Mouse (Mus musculus) Patski (cell line): ENCODE data around the gene Gpr176. TPM values are rescaled to one million over a fixed set of nuclear protein-coding genes. Genes with fewer than 3 reads are reported as not detected.
A peak's percentile ranks its signal among the peaks of the same experiment; 100 is the strongest.

Source experiments
- ATAC-seq: fragments of 100-300 bp; one replicate; pipeline ENCODE4 v1.8.0; 2021
- CTCF ChIA-PET: fragments of 350-600 bp; sonication (Branson Sonifier 250); formaldehyde crosslinking; loops from one replicate; lab custom pipeline; 2022; ENCODE audit warnings: inconsistent platforms; lab: Charles Lee
- POLR2A ChIA-PET: fragments of 350-600 bp; sonication (Branson Sonifier 250); formaldehyde crosslinking; loops from one replicate; lab custom pipeline; 2022; ENCODE audit warnings: antibody characterized with exemption, inconsistent platforms; lab: Charles Lee
- DNase-seq: peaks from one replicate; pipeline ENCODE4 v3.0.0-alpha.2; 2011; ENCODE audit warnings: low read depth, low spot score
- H3K27me3 ChIP-seq: fragments of 371-371 bp; one replicate; pipeline ENCODE4 v1.5.1; 2021
- CTCF ChIP-seq: fragments of 100-300 bp; IDR thresholded peaks from one replicate; pipeline ENCODE4 v1.5.1; 2021
- in situ Hi-C: fragments of 300-500 bp; cut with MboI; formaldehyde crosslinking; loops from 3 replicates; pipeline ENCODE4 v1.11.1; 2018; ENCODE audit warnings: low pct_unique_long_range_greater_than_20kb, mixed read lengths
- polyA plus RNA-seq: library from polyadenylated mRNA; unstranded; gene quantifications from one replicate; pipeline ENCODE4 v1.2.3, GENCODE M21; 2021

Gene Gpr176
- polyA plus RNA-seq, 1 experiment from 2014 or later = 0.03 TPM

DNA sequence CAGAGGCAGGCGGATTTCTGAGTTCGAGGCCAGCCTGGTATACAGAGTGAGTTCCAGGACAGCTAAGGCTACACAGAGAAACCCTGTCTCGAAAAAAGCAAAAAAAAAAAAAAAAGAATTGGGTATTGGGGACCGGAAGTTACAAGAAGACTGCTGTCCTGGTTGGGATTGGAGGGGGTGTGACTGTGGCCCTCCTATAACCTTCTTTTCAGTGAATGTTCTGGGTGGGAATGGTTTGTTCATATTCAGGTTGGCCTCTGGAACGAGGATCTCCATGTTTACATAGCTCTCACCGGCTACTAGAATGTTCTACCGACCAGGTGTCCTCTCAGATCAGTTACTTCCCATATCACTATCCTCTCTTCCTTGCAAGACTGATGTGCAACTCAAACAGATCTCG lies 116.1 kb downstream of the Gpr176 start:
- ChIA-PET POLR2A (no interaction called here), CTCF (no interaction called here)
- ATAC-seq (no peak), DNase-seq (no peak)
- no peak for TF ChIP-seq CTCF
- H3K27me3 ChIP-seq = peaks cover 1% of the 10 kb centered on the region
- in situ Hi-C loops = loop anchor here (5.0 kb wide), 1 partner anchor 85 kb away; no protein-coding TSS in a partner anchor

- TF ChIP-seq CTCF = no peak
Measured at GRCm38 (mm10) chr2:118256621-118257053, 116.6 kb downstream of the Gpr176 start, which contains the start of gene Fsip1. Gene Fsip1 (minus strand): TSS chr2:118256966.

GRCm38 (mm10) chr2:118254516-118254915 lies 118.7 kb downstream of the Gpr176 start:
- CTCF ChIA-PET = no interaction called here
- TF ChIP-seq CTCF = no peak
- in situ Hi-C loops = no loop called here
- ATAC-seq = no peak
- H3K27me3 ChIP-seq = no peaks in the 10 kb centered on the region
- POLR2A ChIA-PET = interaction anchor here (0.6 kb wide), 1 partner anchor 238 kb away, joined by 7 read pairs; no protein-coding TSS in a partner anchor
- no peak for DNase-seq

More at GRCm38 (mm10) chr2:118256621-118257053, 116.6 kb downstream of the Gpr176 start, which contains the start of gene Fsip1:
- no peaks in the 10 kb centered on the region for H3K27me3 ChIP-seq
- ATAC-seq = peak; percentile 80
- in situ Hi-C loops = loop anchor here (5.0 kb wide), 1 partner anchor 86 kb away; no protein-coding TSS in a partner anchor
- POLR2A ChIA-PET = no interaction called here
- DNase-seq = no peak
- CTCF ChIA-PET = no interaction called here

- ChIA-PET POLR2A (no interaction called here), CTCF (no interaction called here)
- no peak for TF ChIP-seq CTCF
- H3K27me3 ChIP-seq = no peaks in the 10 kb centered on the region
- DNase-seq = no peak
- ATAC-seq = no peak
- in situ Hi-C loops = loop anchor here (5.0 to 25.0 kb wide), 3 partner anchors 137 to 987 kb away; partner anchors contain the start of gene Thbs1
Measured at GRCm38 (mm10) chr2:118248966-118249365, 124.3 kb downstream of the Gpr176 start.

GRCm38 (mm10) chr2:118248016-118248415 lies 125.2 kb downstream of the Gpr176 start:
- in situ Hi-C loops = loop anchor here (5.0 to 25.0 kb wide), 3 partner anchors 136 to 986 kb away; partner anchors contain the start of gene Thbs1
- no peak for TF ChIP-seq CTCF
- no peaks in the 10 kb centered on the region for H3K27me3 ChIP-seq
- POLR2A ChIA-PET = no interaction called here
- DNase-seq (no peak), ATAC-seq (no peak)
- CTCF ChIA-PET = no interaction called here

DNA sequence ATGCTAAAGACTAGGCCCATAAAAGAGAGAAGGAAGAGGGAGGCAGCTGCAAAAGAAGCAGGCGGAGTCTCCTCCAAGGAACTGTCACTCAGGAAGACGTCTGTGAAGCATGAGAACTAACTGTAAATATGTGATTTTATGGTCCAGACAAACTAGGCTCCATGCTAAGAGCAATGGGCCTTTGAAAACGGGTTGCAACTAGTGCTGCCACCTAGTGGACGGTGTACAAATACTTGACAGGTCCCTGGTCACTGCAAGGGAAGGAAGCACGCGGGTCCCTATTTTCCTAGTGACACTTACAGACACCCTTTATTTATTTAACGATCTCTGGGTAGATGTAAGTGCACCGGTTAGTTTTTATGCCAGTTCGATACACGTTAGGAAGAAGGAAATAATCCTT lies 127.3 kb downstream of the Gpr176 start:
- no peak for DNase-seq
- CTCF ChIA-PET = interaction anchor here (1.0 to 4.8 kb wide), 4 partner anchors 24 to 131 kb away, joined by 3 to 28 read pairs (median 4); no protein-coding TSS in a partner anchor
- ATAC-seq = no peak
- POLR2A ChIA-PET = no interaction called here
- in situ Hi-C loops = loop anchor here (5.0 to 25.0 kb wide), 3 partner anchors 134 to 984 kb away; partner anchors contain the start of gene Thbs1
- peak; percentile 85 for TF ChIP-seq CTCF
- H3K27me3 ChIP-seq = no peaks in the 10 kb centered on the region

GRCm38 (mm10) chr2:118236196-118236595 lies 137.0 kb downstream of the Gpr176 start:
- ATAC-seq (no peak), DNase-seq (no peak)
- CTCF ChIA-PET = interaction anchor here (1.9 to 5.8 kb wide), 3 partner anchors 34 to 39 kb away, joined by 4 to 32 read pairs (median 4); no protein-coding TSS in a partner anchor
- in situ Hi-C loops = loop anchor here (25.0 kb wide), 1 partner anchor 974 kb away; no protein-coding TSS in a partner anchor
- TF ChIP-seq CTCF = no peak
- no peaks in the 10 kb centered on the region for H3K27me3 ChIP-seq
- POLR2A ChIA-PET = interaction anchor here (1.2 to 1.6 kb wide), 2 partner anchors 117 to 122 kb away, joined by 3 read pairs; no protein-coding TSS in a partner anchor

- DNase-seq = no peak
- no peaks in the 10 kb centered on the region for H3K27me3 ChIP-seq
- in situ Hi-C loops = loop anchor here (25.0 kb wide), 1 partner anchor 973 kb away; no protein-coding TSS in a partner anchor
- ChIA-PET CTCF (interaction anchor here (2.3 to 5.8 kb wide), 2 partner anchors 33 to 36 kb away, joined by 4 to 32 read pairs; no protein-coding TSS in a partner anchor), POLR2A (interaction anchor here (1.2 to 1.6 kb wide), 2 partner anchors 116 to 122 kb away, joined by 3 read pairs; no protein-coding TSS in a partner anchor)
- no peak for TF ChIP-seq CTCF
- ATAC-seq = no peak
Measured at GRCm38 (mm10) chr2:118235614-118236013, 137.6 kb downstream of the Gpr176 start.

GRCm38 (mm10) chr2:118230544-118230943 lies 142.7 kb downstream of the Gpr176 start:
- CTCF ChIA-PET = interaction anchor here (1.3 kb wide), 1 partner anchor 31 kb away, joined by 4 read pairs; no protein-coding TSS in a partner anchor

DNA sequence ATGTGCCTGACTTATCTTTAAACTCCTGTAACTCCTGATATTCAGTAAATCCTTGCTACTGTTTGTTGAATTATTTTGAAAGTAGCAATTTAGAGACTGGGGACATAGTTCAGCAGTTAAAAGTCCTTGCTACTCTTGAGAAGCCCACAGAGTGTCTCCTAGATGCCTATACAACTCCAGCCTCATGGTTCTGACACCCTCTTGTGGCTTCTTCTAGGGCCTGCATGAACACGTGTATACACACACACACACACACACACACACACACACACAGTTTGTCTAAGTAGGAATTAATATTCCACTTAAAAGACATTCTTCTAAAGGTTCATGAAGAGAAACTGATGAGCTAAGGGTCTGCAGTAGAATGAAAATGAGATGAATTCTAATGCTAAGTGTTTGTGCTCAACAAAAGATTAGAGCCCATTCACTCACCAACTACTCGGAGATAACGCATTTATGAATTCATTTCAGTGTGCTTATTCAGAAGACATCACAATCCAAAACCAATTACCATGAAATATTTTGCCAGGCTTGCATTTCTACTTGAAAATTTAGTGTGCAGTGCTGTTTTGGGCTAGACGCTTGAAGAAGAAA lies 144.6 kb downstream of the Gpr176 start:
- TF ChIP-seq CTCF = peak; percentile 17

More at GRCm38 (mm10) chr2:118230544-118230943, 142.7 kb downstream of the Gpr176 start:
- ATAC-seq (no peak), DNase-seq (no peak)
- no peak for TF ChIP-seq CTCF
- H3K27me3 ChIP-seq = no peaks in the 10 kb centered on the region
- POLR2A ChIA-PET = no interaction called here
- in situ Hi-C loops = loop anchor here (25.0 kb wide), 1 partner anchor 968 kb away; no protein-coding TSS in a partner anchor

More for the DNA sequence above, 144.6 kb downstream of the Gpr176 start:
- ChIA-PET CTCF (no interaction called here), POLR2A (no interaction called here)
- no peaks in the 10 kb centered on the region for H3K27me3 ChIP-seq
- ATAC-seq = no peak
- no peak for DNase-seq
- in situ Hi-C loops = loop anchor here (25.0 kb wide), 1 partner anchor 966 kb away; no protein-coding TSS in a partner anchor

Other genes starting within 250 kb of the Gpr176 start
- 0.99 TPM for gene Fsip1, start 116.5 kb downstream of the Gpr176 start, polyA plus RNA-seq
- 31.3 TPM for gene Eif2ak4, start 15.2 kb upstream of the Gpr176 start, polyA plus RNA-seq
- gene Srp14, start 106.3 kb upstream of the Gpr176 start, polyA plus RNA-seq = 254 TPM
- 12.0 TPM for gene Bmf, start 176.3 kb upstream of the Gpr176 start, polyA plus RNA-seq
- 44.8 TPM for gene Bub1b, start 224.8 kb upstream of the Gpr176 start, polyA plus RNA-seq